Mouse (Mus musculus) erythroid progenitor cell, adult 5-6 weeks (primary cell): ENCODE data around the gene Olfr521. TPM values are rescaled to one million over a fixed set of nuclear protein-coding genes. Genes with fewer than 3 reads are reported as not detected.
"Not testable (repeated sequence)": the region's sequence is repeated elsewhere in the genome, so short reads cannot be mapped to it uniquely, and the experiment has no call there.

Experiments
- ATAC-seq: replicated peaks from 2 replicates; pipeline ENCODE4 v1.8.0; 2016; ENCODE audit warnings: moderate number of reproducible peaks, mild to moderate bottlenecking, moderate TSS enrichment, inconsistent platforms; ENCODE audit not compliant: poor library complexity, low FRiP score, severe bottlenecking
- total RNA-seq, 2 experiments: library from RNA; stranded (forward) in 1 of 2; stranded (reverse) in 1 of 2; fragments of 150-400 nt in 1 of 2; fragments of 186-747, 209-891 nt in 1 of 2; gene quantifications; 2 replicates each; pipeline versions ENCODE4 v1.2.3 to v1.2.4; 2015 to 2017; ENCODE audit warnings: low replicate concordance in 2 of 2

The Olfr521 gene
- not detected in 2 replicates for total RNA-seq (2015; ENCODE audit: low replicate concordance)
- not detected in 2 replicates for total RNA-seq (2017; ENCODE audit: low replicate concordance)

DNA sequence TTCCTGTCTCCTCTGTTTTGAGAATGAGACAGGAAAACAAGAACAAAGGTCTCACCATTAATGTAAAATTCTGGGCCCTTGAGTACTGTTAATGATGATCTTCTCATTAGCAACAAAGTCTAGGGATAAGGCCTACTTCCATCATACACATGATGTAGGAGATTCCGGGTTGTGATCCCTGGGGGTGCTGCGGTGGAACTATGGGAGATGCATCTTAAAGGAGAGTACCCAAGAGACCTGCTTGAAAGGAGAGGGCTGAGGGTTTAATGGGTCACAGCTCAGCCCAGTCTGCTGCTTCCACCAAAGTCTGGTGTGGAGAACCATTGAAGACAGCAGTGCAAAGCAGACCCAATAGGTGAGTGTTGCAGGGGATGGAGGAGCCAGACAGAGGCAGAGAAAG is at the start of gene Olfr521:
Olfr521 (plus strand) TSS at position 301 of the 400 bp plus-strand sequence.
- no peak for ATAC-seq

DNA sequence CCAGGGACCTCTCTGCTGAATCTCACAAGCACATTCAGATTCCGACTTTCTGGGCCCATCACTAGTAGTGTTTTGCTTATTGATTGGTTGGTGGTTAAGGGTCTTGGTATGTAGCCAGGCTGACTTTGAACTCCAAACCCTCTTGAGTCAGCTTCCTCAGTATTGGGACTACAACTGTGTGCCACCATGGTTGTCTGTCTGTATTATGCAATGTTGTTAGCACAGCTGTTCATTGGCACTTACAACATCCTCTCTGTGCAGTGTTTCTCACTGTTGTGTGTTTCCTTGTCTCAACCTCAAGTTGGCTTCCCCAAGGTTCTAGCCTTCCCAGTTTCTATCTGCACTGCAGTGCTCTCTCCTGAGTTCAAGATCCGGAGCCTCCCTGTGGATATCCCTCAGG is 46.8 kb upstream of the Olfr521 start:
- no peak for ATAC-seq

DNA sequence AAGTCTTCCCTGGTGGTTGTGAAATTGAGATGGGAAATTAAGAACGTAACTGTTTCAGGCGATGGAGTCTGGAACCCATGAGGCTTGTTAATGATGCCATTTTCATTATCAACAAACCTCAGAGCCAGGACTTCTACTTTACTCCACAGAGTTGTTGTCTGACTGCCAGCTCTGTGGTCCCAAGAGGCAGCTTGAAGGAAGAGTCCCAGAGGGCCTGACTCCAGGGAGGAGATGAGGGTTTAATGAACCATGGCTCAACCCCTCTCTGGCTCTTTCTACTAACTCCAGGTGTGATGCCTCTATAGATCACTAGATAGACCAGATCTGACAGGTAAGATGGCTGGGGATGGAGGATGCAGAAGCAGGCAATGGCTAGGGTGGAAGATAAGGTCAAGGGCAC is 33.3 kb upstream of the Olfr521 start, which contains the start of gene Olfr520:
Olfr520 (plus strand) TSS at position 301 of the 400 bp plus-strand sequence.
- no peak for ATAC-seq

DNA sequence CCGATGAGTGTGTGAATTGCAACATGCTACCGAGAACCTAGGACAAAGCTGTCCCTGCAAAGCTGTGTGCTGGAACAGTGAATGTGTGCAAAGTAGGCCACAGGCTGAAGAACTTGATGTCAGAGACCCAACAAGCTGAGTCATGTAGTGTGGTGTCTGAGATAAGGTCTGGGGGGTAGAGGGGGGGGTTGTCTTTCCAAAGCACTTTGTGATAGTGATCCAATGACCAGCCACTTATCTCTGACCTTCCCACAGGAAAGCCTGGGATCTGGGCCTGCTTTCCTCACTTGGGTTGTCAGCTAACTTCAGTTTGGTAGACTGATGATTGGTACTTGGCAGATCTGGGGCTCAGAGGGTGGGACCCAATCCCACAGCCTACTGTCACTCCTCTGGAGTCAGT is 28.7 kb upstream of the Olfr521 start:
- ATAC-seq, result no peak

DNA sequence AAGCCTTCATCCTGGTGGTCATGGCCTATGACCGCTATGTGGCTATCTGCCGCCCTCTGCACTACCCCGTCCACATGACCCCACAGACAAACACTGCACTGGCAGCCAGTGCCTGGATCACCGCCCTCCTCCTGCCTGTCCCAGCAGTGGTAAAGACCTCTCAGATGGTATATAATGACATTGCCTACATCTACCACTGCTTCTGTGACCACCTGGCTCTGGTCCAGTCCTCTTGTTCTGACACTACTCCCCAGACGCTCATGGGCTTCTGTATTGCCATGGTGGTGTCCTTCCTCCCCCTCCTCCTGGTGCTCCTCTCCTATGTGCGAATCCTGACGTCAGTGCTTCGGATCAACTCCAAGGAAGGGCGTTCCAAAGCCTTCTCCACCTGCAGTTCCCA is 27.8 kb upstream of the Olfr521 start:
- ATAC-seq, result not testable (repeated sequence)

DNA sequence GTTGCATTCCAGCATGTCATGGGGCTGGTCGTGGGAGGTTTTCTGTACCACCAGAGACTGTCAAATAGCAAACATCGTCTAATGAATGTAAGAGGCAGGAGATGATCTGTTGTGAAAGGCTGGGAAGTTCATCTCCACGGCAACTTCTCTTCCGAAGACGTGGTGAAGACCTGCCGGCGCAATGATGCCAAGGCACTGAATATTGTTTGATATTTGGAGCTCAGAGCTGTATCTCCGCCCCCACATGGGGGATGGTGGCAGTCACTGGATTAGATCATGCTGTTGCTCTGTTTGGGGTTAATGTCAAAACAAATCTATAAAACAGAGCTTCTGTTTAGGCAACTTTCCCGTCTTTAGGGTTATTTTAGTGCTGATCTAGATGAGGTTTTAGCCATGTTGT is 24.0 kb upstream of the Olfr521 start:
- ATAC-seq, result no peak

DNA sequence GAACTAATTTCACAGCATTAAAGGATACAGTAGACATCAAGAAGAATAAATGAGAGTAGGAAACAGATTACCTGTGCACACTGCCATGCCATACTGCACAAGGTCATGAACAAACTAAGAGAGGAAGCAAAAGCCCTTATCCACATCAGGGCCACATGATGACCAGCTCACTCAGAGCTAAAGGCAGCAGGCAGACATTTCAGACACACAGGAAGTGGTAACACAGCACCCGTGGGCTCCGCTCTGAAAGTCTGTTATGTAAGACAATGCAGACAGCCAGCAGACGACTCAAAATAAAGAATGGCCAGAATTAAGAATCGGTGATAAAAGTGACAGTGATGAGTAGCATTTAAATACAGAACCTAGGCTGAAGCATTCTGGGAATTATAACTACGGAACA is 18.1 kb downstream of the Olfr521 start:
- ATAC-seq, result no peak

DNA sequence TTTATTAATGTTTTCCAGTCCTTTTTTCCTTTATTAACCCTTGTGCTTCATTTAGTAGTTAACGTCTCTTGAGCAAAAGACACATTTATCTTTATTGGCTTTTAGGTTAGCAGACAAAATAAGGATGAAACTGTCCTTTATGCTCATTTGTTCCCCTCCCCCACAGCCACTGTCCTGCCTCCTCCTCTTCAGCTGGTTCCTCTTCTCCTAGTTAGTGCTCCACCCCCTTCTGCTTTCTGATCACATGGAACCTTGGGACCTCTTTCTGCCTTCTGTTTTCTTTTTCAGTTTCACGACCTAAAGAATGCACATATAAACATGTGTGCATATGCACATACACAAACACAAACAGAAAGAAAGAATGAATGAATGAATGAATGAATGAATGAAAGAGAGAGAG is 18.6 kb downstream of the Olfr521 start:
- no peak for ATAC-seq

DNA sequence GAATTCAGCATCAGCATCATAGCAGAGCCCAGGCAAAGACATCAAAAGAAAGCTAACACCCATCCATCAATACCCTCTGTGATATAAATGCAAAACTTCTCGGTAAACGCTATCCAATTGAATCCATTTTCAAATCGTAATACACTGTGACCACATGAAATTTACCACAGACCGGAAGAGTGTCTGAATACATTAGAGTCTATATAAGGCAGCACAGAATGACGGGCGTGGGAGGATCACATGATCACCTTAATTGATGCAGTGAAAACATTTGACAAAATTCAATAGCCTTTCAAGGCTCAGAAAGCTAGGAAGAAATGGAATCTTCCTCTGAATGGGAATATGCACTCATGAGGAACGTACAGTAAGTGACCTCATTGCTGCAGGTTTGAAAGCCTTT is 20.1 kb downstream of the Olfr521 start:
- no peak for ATAC-seq

DNA sequence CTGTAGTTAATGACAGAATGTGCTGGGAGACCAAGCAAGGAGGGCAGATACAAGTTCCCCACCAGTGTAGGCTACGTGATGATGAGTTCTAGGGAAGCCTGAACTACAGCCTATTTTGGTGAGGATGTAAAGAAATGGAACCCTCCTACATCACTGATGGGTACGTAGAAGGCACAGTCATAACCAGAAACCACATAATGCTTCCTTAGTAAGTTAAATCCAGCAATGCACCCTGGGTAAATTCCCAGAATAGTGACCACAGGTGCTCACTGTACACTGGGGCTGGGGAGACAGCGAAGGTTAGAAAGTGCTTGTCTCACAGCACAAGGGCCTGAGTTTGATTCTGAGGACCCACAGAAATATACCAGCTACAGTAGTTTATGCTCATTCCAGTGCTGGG is 22.2 kb downstream of the Olfr521 start:
- ATAC-seq, result no peak

DNA sequence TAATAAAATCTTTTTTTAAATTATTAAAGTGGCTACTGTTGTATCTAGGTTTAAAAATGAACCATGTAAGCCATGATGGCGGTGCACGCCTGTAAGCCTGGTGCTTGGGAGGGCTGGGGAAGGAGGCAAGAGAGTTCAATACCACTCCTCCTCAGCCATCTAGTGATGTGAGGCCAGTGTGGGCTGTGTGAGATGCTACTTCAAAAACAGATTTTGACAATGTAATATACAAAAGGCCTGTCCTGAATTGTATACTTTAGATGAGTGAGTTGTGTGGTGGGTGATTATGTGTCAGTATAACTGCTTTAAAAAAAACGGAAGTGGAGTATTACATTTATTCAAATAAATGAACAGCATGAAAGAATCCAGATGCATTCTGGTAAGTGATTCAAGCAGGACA is 23.5 kb downstream of the Olfr521 start:
- no peak for ATAC-seq

DNA sequence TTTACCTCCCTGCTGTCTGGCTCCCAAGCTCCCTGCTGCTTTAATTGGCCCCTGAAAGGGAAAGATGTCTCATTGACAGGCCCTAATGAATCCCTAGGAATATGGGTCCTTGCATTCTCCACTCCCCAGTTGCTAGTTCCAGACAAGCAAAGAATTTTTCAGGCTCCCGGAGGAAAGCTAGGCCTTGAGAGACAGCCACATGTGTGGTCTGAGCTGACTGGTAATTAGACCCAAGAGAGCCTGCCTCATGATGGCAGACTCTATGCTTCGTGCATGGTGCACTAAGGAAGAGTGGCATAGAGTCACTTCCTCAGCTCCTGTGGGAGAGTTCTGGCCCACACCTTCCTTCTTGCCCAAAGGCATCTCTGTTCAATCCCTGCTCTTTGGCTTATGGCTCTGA is 24.6 kb downstream of the Olfr521 start:
- ATAC-seq, result no peak

DNA sequence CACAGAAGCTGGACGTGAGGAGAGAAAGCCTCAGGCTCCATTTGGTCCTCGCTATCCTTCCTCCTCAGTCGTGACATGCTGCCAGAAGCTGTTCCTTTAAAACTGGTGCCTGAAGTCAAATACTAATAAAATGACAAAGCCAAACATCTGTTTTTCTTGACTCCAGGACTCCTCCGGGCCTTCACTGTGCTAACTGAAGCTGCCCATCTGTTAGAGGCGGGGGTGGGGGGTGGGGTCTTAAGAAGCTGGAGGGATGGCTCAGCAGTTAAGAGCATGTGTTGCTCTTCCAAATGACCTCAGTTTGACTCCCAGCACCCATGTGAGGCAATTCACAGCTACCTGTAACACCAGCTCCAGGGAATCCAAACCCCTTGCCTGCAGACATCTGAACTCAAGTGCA is 25.3 kb downstream of the Olfr521 start:
- no peak for ATAC-seq

DNA sequence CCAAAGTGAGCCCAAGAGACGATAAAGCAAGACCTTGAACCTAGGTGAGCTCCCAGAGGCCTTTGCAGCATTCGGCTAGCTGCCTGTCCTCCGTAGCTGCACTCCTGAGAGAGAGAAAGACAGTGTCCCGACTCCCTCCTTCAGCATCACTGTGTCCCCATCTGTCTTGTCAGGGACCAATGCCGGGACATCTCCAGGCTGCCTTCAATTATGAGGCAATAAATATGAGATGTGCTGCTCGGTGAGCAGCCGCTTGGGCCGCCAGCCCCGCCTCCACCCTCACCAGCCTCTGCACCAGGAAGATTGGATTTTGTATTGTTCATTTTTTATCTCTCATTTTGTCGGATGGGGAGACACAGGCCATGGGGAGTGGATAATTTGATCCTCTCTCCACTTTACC is 27.5 kb downstream of the Olfr521 start:
- no peak for ATAC-seq

DNA sequence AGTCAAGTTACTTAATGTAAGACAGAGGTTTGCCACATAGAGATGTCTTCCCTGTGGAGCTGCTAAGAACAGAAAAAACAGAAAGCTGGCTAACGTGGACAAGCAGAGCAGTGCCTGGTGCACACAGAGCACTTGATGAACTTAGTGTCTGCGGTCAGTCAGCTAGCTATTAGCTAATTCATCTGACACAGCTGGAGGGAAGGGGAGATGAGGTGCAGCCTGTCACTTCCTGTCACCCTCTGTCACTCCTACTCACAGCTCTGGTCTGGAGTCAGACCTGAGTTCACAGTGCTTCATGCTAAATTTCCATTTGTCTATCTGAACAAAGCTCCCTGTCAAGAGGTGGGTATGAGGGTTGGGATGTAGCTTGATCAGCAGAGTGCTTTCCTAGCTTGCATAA is 30.8 kb downstream of the Olfr521 start:
- ATAC-seq, result no peak

DNA sequence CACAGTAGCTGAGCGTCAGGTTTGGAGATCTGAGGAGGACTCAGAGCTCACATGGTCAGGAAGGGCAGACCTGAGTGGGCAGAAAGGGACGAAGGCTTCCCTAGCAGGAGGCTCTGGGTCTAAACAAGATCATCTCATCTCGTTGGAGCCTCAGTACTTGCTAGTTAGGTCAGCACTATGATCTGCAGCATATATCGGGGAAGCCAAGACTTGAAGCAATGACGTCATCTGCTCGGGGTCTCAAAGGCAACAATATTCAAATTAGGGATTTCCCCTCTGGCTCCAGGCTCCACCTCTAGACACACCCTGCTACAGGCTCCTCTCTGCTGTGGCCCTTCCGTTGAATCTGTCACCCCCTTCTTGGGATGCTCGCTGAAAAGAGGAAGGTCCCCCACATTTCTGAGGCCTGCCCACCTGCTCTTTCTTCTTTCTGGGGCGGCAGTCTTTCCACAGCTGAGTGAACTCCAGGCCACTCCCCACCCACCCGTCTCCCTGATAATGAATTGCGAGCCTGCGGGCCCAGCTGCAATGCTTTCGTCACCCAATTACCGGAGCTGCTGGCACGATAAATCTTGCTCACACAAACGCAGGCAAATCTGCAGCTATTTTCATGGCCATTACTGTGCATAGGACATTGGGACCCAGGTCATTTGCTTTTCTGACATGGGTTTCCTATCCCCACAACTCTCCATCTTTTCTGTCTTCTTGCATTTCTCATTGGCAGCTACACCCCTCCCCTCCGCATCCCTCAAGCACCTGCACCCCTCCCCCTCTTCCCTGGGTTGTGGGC is 32.1 kb downstream of the Olfr521 start:
- no peak for ATAC-seq

DNA sequence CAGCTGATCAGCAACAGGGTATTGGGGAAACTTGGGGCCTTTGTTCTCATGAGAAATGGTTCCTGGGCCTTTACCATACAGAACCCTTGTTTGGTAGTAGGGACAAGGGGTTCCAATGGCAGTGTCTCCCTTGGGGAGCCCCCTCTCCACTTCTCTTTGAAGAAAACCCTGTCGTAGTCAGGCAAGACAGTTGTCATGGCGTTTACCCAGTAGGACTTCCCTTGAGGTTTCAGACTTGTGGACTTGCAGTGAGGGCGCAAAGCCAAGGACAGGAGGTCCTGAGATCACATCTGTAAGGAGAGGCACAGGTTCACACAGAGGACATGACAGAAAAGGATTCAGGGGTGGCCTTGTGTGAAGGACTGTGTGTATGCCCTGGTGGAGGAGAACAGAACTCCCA is 33.2 kb downstream of the Olfr521 start:
- no peak for ATAC-seq

DNA sequence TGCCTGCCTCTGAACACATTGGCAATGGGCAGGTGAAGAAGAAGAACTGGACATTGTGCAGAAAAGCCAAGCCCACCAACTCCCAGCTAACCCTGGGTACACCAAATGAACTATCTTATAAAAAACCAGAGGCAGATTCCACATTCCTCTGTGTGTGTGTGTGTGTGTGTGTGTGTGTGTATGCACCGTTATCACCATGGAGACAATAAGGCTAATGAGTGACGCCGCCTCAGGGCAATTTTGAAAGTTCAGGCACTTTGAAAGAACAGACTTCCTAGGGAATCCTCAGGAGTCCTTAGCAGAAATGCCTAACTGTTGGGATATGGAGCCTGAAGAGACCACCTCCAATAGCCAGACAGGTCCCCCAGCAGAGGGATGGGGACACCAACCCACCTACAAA is 34.0 kb downstream of the Olfr521 start:
- no peak for ATAC-seq

DNA sequence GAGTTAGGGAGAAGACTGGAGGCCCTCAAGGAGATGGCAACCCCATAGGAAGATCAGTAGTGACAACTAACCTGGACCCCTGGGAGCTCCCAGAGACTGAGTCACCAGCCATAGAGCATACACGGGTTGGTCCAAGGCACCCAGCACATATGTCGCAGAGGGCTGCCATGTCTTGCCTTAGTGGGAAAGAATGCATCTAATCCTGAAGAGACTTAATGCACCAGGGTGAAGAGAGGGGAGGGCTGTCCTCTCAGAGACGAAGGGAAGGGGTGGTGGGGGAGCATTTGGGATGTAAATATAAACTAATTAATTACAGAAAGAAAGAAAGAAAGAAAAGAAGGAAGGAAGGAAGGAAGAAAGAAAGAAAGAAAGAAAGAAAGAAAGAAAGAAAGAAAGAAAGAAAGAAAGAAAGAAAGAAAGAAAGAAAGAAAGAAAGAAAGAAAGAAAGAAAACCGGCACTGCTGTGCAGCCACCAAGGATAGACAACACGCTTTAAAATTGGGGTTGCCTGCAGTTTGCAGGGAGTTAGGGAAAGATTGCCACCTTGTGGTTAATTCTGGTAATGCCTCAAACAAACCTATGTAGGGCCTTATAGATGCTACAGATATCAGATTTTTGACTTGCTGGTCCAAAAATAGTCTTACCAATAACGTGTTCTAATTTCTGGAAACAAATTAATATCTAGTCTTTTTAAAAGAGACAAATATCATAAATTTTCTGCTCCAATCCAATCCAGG is 34.8 kb downstream of the Olfr521 start:
- peak; percentile 70 for ATAC-seq

DNA sequence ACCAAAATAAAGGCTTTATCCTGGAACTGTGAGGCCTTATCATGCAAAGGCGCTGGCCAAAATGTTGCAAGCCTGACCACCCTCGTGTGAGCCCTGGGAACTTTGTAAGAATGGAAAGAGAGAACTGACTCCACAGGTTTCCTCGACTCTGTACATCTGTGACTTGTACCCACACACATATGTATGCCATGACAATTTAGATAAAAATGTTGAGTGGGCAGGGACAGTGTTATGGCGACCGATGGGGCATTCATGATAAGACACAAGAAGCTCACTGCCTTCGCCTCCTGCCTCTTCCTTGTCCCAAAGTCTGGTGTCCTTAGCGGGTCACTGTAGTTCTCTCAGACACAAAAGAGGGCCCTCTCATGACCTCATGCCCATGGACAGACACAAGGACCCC is 35.8 kb downstream of the Olfr521 start:
- peak; percentile 69 for ATAC-seq

DNA sequence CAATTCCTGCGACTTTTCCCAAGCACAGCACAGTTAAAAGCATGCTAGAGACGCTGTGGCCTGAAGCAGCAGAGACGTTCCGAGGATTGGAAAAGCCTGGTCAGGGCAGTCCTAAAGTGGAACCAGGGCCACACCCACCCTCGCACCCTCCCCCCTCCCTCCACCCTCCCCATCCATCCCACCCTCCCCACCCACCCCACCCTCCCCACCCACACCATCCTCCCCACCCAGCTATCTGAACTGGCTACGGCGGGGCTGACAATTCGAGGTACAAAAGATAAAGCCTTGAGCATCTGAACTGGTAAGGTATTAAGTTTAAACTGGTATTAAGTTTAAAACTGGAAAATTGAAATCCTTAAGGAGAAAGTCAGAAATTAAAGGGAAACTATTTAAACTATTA is 40.2 kb downstream of the Olfr521 start:
- peak; percentile 69 for ATAC-seq
